Mouse (Mus musculus) ES-E14 (cell line): ENCODE measurements around the gene Olfr1202.

Experiments
- CHD2 ChIP-seq: IDR thresholded peaks from 2 replicates; pipeline ENCODE4 v1.6.1; 2014; ENCODE audit warnings: mild to moderate bottlenecking, low read depth, low read length, inconsistent platforms
- MAFK ChIP-seq: IDR thresholded peaks from 2 replicates; pipeline ENCODE4 v1.6.1; 2014; ENCODE audit warnings: mild to moderate bottlenecking, low read depth, low read length, inconsistent platforms; ENCODE audit not compliant: insufficient read depth

- TF ChIP-seq MAFK (no peak), CHD2 (no peak)
Observed at GRCm38 (mm10) chr2:88838477-88838876, 24.2 kb downstream of the Olfr1202 start.
